Mouse (Mus musculus): ENCODE data around the gene Olfr1255.

Olfr1255 gene

DNA sequence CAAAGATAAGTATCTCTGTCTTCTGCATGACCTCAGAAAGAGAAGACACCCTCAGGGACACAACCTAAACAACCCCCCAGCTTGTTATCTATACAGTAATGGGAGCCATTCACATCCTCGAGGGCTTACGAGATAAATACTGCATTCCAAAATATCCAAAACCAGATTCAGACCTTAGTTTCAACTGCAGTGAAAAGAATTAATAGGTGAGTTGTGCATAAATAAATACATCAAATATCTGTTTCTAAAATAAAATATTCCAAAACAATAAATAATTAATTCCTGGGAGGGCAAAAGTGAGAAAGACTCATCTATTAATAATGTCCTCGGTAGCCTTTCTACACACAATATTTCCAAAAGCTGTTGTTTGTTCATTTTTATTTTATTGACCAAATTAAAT, at the start of gene Olfr1255:
TSS of gene Olfr1255 (plus strand) at position 301 of the 400 bp plus-strand sequence.
- no peak for DNase-seq (ENCODE audit: low read depth, low spot score)

DNA sequence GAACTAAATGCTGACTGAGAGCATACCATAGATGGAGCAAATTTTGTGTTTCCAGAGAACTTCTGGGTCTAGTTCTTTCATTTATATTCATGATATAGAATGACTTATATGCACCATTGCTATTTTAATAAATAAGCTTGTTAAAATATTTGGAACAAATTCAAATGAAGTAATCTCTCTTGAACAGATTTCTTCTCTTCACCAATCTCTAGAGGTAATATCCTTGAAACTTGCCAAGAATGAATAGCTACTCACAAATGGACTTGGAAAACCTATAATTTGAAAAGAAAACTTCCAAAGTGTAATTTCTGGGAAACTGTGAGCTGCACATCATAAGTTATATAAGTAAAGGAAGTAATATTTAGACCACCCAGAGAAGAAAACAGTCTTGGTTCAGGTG, 18.3 kb upstream of the Olfr1255 start, which contains the start of gene Olfr1254:
TSS of gene Olfr1254 (minus strand) at position 101 of the 400 bp plus-strand sequence.
- DNase-seq (ENCODE audit: low read depth, low spot score): no peak

DNA sequence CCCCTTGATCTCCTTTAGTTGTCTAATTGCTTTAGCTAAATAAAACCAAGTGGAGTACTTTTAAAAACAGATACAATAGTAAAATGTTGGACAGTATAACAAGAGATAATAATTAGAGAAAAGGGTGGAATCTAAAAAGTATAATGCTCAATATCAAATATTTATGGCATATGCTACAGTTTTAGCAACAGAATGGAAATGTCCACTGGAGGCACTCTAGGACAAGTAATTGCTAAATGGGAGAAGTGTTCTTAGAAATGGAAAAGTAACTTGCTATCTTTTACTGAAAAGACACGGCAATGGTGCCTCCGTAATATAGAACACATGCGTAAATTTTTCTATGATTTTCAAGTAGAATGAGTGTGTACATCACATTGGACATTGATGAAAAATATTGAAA, 12.3 kb upstream of the Olfr1255 start:
- no peak for DNase-seq (ENCODE audit: low read depth, low spot score)

DNA sequence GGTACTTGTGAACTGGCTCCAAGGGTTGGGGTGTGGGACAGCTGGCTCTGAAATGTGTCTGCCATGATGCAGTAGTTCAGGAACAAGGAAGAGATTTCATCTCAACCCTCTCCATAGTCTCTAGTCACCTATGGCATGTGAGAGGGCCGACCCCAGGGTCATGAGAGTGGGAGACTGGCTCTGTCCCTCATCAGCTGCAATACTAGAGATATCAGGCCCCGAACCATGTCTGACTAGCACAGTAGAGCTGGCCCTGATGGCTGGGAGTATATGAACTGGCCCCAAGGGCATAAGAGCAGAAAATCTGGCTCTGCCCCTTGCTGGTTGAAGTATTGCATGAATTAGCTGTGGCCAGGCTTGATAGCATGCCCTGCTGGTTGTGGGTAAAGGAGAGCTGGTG, 1.1 kb upstream of the Olfr1255 start:
- no peak for DNase-seq (ENCODE audit: low read depth, low spot score)

DNA sequence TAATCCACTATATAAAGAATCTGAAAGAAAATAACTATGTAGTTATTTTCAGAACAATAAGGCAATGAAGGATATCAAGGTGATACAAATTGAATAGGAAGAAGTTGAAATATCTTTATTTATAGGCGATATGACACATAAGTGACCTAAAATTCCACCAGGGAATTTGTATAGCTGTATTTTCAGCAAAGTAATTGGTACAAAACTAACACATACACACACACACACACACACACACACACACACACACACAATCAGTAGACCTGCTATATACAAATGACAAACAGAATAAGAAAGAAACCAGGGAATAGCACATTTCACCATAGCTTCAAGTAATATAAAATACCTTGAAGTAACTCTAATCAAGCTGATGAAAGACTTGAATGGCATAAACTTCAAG, 8.4 kb downstream of the Olfr1255 start:
- no peak for DNase-seq (ENCODE audit: low read depth, low spot score)

DNA sequence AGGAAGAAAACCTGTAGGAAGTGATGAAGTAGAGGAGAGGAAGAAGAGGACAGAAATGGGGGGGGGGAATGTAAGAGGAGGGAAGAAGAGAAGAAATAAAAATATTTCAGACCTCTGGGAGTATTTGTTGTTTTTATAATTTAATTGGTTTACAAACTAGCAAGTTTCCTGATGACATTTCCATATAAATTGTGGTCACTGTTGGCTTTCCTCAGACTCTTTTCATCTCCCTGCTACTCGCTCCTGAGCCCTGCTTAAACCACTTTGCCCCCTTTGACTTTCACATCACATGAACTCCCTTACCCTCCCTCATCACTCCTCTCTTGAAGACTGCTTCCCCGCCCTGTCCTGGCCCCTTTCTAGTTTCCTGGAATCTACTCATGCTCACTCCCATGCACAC, 29.6 kb downstream of the Olfr1255 start, which contains the start of gene Olfr1256:
TSS of gene Olfr1256 (minus strand) at position 101 of the 400 bp plus-strand sequence.
- DNase-seq (ENCODE audit: low read depth, low spot score): no peak

DNA sequence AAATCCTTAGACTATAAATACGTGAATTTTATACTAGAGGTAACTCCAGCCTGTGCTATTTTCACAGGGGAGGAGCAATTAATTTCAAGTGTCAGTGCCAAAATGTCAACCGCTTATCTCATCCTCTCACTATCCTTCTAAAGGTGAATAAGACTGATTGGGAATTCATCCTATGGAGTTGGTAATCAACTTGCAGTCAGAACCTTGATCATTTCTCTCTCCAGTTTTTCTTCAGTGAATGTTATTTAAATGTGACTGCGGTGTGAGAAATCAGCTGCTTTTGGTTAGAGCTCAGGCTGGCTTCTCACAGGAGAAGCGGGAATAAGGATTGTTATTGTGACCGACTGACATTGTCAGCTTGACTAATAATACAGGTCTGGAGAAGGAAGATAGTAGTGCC, 36.3 kb downstream of the Olfr1255 start, which contains the start of gene Olfr48:
TSS of gene Olfr48 (minus strand) at position 101 of the 400 bp plus-strand sequence.
- DNase-seq (ENCODE audit: low read depth, low spot score): no peak

DNA sequence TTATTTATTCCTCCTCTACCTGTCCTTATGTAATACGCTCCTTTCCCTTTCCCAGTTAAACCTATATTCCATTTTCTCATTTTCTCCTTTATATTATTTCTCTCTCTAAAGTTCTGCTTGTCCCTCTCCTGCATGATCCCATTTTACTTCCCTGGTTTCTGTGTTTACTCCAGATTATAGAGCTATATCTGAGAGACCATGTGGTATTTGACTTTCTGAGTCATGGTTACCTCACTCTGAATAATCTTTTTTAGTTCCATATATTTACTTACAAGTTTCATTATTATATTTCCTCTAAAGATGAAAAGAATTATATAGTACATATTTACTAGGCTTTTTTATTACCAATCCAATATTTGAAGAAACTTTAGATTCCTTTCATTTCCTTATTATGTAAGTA, 37.4 kb downstream of the Olfr1255 start:
- DNase-seq (ENCODE audit: low read depth, low spot score): no peak
